Comparison of ENCODE assay signal across 9 mouse cellular contexts in genomic region chr5:97128242-97129226, GRCm38 (mm10). TPM values are rescaled to one million over a fixed set of nuclear protein-coding genes. Genes with fewer than 3 reads are reported as not detected.
DNase-seq lines count a peak whose midpoint lies in the region; TF ChIP-seq lines count a peak whose summit lies in the region.
"Had no signal": no experiment of that assay in that cellular context is flagged by ENCODE, and none has a peak within 500 bp of the region (broad histone marks: within the 10 kb centered on the region; RNA-seq: fewer than 3 reads in every experiment).

No protein-coding gene starts in this region.

- no peak overlapping the region for H3K4me3 ChIP-seq in kidney, adult 2 months (ENCODE audit: insufficient read depth, low read depth, low read length)
- H3K4me3 ChIP-seq in liver, adult 2 months (ENCODE audit: insufficient read depth, low read depth, low read length), result no peak overlapping the region
- H3K4me3 ChIP-seq: limb, embryonic 12.5 days had no signal

- WGBS in kidney, adult 2 months, result 44% methylated on average over 21 of the region's 21 CpGs
- 44% methylated on average over 21 of the region's 21 CpGs for WGBS in liver, adult 2 months

- H3K27me3 ChIP-seq in kidney, adult 2 months (replicated peaks; ENCODE audit: control insufficient read depth, insufficient read depth, low read length), result no peaks in the 10 kb centered on the region
- H3K27me3 ChIP-seq in liver, adult 2 months (ENCODE audit: control insufficient read depth, insufficient read depth, low read length), result no peaks in the 10 kb centered on the region

- no peaks in the 10 kb centered on the region for H3K4me1 ChIP-seq in kidney, adult 2 months (ENCODE audit: control insufficient read depth, insufficient read depth, low read length)
- no peaks in the 10 kb centered on the region for H3K4me1 ChIP-seq in liver, adult 2 months (ENCODE audit: control insufficient read depth, insufficient read depth, low read length)

- peak; percentile 67 for TF ChIP-seq CTCF in kidney, adult 2 months (conservative IDR thresholded peaks at IDR 0.05; ENCODE audit: insufficient read depth, insufficient read length, low read depth, low read length)
- peak; percentile 51 for TF ChIP-seq CTCF in liver, adult 2 months (IDR thresholded peaks at IDR 0.05; ENCODE audit: low read depth, low read length)

- peak; percentile 61 for DNase-seq in CD4-positive, CD25-positive, alpha-beta regulatory T cell, adult 2 months (ENCODE audit: low read depth, low spot score)
- DNase-seq in NIH3T3 (ENCODE audit: low read depth), result peak; percentile 78
- peak; percentile 72 to 78 for DNase-seq in cerebellum, postnatal 36 days
- peak; percentile 50 for DNase-seq in gastrocnemius, adult 18-20 months (ENCODE audit: low spot score)
- peak; percentile 53 for DNase-seq in kidney, adult 2 months
- DNase-seq in liver, adult 2 months (ENCODE audit: extremely low read depth, low read depth, low spot score), result peak; percentile 57
- peak; percentile 52 for DNase-seq in neural tube, embryonic 10.5 days (ENCODE audit: extremely low spot score, low spot score)
- DNase-seq in T-cell, adult 2 months (ENCODE audit: low spot score), result no peak

- H3K36me3 ChIP-seq in kidney, adult 2 months (ENCODE audit: control insufficient read depth, insufficient read depth, low read length), result no peaks in the 10 kb centered on the region
- H3K36me3 ChIP-seq in liver, adult 2 months (ENCODE audit: control insufficient read depth, insufficient read depth, low read length), result no peaks in the 10 kb centered on the region
- H3K36me3 ChIP-seq: limb, embryonic 12.5 days had no signal

- TF ChIP-seq POLR2A in kidney, adult 2 months (IDR thresholded peaks at IDR 0.05; ENCODE audit: low read depth, low read length), result no peak
- no peak for TF ChIP-seq POLR2A in liver, adult 2 months (IDR thresholded peaks at IDR 0.05; ENCODE audit: extremely low read depth, insufficient read depth, low read length)

- H3K79me2 ChIP-seq in liver, adult 2 months (ENCODE audit: control insufficient read depth, insufficient read depth, low read length), result no peaks in the 10 kb centered on the region

- H3K9ac ChIP-seq in liver, adult 2 months (ENCODE audit: low read depth, low read length), result no peak overlapping the region
- H3K9ac ChIP-seq: limb, embryonic 12.5 days had no signal

- no peak overlapping the region for H3K27ac ChIP-seq in kidney, adult 2 months (ENCODE audit: insufficient read depth, low read depth, low read length)
- no peak overlapping the region for H3K27ac ChIP-seq in liver, adult 2 months (replicated peaks; ENCODE audit: insufficient read depth, low read depth, low read length)
- H3K27ac ChIP-seq: limb, embryonic 12.5 days had no signal

RNA-seq across cellular contexts. Expression of gene Paqr3, which starts 17.1 kb away (rescaled TPM):
- total RNA-seq in gastrocnemius, adult 18-20 months (2021), result 1 to 10 TPM; 2.7 to 3.3 TPM
- 3.4 and 4.7 TPM in 2 replicates for polyA plus RNA-seq in kidney, adult 2 months (2012; rRNA removed)
- total RNA-seq in liver, adult 2 months (2014; rRNA removed), result 7.9 and 8.1 TPM in 2 replicates
- polyA plus RNA-seq in liver, adult 2 months (2012; rRNA removed), result 7.9 and 10.5 TPM in 2 replicates
